Mouse (Mus musculus): ENCODE data around the gene Ifit3b. TPM values are rescaled to one million over a fixed set of nuclear protein-coding genes. Genes with fewer than 3 reads are reported as not detected.
A peak's percentile ranks its signal among the peaks of the same experiment; 100 is the strongest.
"Not testable (repeated sequence)": the region's sequence is repeated elsewhere in the genome, so short reads cannot be mapped to it uniquely, and the experiment has no call there.

Gene Ifit3b
- total RNA-seq (2015) = not detected in 2 replicates
- total RNA-seq (2017) = 0.27 TPM in 1 of 2 replicates, not detected in the other

DNA sequence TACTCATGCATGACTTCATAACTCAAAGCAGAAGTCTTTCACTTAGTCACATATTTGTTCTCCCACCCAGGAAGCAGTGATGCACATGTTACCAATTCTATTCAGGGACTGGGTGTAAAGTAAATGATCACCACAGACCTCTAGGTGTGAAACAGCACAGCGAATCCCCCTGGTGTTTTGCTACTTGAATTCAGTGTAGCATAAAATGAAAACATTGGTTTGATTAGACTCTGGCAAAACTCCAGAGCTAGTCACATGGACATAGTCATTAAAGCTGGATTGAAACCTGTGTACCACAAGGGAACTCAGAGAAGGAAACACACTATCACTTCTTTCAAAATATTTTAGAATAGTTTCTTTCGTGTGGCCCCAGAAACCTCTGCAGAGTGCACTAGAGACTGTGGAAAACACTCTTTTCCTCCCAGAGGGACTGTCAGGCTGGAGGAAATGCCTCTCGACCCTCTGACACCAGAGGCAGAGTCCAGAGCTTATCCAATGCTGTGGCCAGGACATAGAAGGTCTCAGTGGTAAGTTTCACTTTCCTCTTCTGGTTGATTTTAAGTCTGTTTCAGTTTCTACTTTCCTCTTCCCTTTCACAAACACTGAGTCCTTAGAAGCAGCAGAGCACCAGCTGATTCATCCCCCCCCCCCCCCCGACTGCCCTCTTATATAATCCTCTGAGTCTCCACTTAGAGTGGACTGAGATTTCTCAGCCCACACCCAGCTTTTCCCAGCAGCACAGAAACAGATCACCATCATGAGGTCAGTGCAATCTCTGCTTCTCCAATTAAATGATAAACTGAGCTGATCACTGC, at the start of gene Ifit3b:
Gene Ifit3b (plus strand): TSS at position 734 of the 815 bp plus-strand sequence.
- peak; percentile 78 for ATAC-seq (replicated peaks; ENCODE audit: poor library complexity)

DNA sequence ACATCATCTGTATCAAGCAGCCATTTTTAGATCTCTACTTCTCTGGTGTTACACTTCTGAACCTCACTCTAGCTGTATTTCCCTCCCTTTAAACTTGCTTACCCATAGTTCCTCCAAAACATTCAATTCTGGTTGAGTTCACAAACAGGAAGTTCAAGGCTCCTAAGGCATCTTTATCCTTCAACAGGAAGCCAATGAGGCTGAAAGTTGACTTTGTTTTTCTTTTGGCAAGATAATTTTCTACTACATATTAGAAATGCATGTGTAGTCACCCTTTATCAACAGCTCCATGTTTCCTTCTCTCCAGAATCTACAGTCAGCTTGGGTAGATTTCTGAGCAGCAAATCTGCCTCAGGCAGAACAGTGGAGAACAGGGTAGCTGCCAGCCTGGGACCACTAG, 45.2 kb upstream of the Ifit3b start:
- ATAC-seq (replicated peaks; ENCODE audit: poor library complexity) = peak; percentile 54

DNA sequence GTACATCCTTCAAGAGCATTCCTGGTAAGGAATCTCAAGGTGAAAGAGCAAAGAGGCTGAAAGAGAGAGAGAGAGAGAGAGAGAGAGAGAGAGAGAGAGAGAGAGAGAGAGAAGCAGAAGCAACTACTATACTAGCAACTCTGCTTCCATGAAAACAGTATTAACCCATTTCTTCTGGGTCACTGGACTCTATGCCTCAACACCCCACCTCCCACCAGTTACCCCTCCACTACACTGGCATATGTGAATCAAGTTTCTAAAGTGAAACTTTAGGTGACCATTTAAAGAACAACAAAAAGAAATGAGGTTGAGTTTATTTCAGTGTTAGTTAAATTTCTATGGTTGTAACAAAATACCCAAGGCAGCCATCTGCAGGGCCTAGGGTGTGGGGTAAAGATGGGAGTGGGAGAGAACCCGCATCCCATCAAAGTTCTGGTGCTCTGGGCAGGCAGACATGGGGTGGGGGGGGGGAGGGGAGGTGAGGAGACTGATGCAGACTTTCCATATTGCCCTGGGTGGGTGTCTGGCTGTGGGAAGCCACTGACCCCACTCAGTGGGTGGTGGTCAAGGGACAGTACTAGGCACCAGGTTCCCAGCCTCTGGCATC, 41.5 kb upstream of the Ifit3b start:
- no peak for ATAC-seq (replicated peaks; ENCODE audit: poor library complexity)

GRCm38 (mm10) chr19:34568988-34569895, 38.5 kb upstream of the Ifit3b start:
- no peak for ATAC-seq (replicated peaks; ENCODE audit: poor library complexity)

DNA sequence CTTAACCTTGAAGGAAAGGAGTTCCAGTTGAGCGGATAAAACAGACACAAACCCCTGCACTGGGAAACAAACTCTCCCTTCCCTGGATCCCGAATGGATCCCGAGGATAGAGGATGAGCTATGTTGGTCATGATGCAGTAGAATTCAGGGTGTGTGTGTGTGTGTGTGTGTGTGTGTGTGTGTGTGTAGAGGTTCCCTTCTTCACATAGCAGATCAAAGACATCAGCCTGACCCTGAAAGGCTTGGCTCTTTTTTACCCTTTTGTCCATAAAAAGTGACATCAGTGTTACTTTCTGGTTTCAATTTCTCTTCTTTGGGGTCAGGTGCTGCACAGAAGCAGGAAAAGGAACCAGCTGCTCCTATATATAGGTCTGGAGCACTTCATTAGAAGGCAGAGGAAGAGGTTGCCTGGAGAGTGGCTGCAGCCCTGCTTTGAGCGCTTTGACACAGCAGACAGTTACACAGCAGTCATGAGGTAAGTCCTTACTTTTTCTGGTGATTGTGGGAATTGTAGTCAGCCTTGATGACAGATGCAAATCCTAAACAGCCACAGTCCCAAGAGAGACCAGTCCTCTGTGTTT, 37.8 kb upstream of the Ifit3b start:
- ATAC-seq (replicated peaks; ENCODE audit: poor library complexity) = peak; percentile 37

DNA sequence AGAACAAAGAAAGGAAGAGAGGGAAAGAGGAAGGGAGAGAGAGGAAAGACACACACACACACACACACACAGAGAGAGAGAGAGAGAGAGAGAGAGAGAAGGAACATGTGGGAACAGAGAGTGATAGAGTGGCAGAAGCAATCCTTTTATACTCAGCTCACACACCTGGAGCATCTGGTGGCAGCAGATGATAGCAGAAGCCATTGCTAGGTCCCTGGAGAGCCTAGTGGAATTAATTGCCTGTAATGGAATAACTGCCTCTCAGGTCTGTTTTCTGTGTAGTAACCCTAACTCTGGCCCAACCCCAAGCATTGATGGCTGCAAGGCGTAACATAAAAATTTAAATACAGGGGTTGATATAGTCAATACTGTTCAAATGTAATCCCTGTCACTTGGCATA, 36.7 kb upstream of the Ifit3b start:
- no peak for ATAC-seq (replicated peaks; ENCODE audit: poor library complexity)

DNA sequence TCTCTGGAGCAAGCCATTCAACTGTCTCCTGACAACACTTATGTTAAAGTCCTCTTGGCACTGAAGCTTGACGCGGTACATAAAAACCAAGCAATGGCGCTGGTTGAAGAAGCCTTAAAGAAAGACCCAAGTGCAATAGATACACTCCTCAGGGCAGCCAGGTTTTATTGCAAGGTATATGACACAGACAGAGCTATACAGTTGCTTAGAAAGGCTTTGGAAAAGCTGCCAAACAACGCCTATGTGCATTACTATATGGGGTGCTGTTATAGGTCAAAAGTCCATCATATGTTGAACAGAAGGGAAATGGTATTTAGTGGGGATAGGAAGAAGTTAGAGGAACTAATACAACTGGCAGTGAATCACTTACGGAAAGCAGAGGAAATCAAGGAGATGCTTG, 34.1 kb upstream of the Ifit3b start:
- no peak for ATAC-seq (replicated peaks; ENCODE audit: poor library complexity)

DNA sequence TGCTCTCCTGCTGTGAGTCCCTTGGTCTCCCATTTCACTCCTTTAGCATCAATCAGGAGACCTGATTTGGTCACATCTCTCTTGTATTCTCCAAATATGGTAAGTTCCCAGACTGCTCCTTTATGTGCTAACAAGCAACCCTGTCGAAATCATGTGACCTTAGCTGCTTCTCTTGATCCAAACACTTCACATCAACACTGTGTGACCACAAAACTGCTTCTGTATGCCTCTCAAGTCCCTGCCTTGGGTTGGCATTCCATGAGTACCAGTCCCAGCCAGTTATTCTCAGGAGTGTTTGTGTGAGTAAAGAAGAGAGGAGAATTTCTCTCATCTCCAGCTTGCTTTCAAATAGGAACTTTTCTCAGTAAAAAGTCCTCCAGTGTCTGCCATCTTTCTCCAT, 30.6 kb upstream of the Ifit3b start:
- no peak for ATAC-seq (replicated peaks; ENCODE audit: poor library complexity)

- ATAC-seq (replicated peaks; ENCODE audit: poor library complexity) = not testable (repeated sequence)
Observed at GRCm38 (mm10) chr19:34582696-34583095, 25.1 kb upstream of the Ifit3b start.

GRCm38 (mm10) chr19:34583126-34583766, 24.5 kb upstream of the Ifit3b start, which contains the start of gene Ifit3:
TSS of gene Ifit3 (plus strand) at chr19:34583531.
- peak; percentile 79 for ATAC-seq (replicated peaks; ENCODE audit: poor library complexity)

DNA sequence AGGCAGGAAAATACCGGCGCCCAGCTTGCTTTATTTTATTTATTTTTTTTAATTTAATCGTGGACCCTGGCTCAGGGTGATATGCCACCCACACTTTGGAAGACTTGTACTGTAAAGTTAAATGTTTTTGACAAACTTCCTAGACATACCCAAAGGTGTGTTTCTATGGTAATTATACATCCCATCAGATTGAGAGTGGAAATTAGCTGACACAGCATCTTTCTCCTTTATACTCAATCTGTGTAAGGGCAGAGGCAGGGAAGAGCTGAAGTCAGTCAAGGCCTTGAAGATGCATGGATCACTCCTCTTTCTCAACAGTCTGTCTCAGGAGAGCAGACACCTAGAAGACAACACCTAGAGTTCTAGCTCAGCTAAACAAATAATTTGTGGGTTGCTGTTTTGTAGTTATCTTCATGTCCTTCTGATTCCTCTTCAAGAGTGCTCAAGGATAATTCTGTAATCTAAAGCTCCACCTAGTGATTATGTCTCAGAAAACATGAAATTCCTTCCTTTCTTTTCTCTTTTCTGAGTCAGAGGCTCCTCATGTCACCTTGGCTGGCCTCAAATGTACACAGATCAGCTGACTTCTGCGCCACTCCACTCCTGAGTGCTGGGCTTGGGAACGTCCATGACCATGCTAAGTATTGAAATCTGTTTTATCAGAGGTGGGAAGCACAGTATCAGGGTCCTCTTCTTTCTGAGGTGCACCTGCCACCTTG, 21.9 kb upstream of the Ifit3b start:
- not testable (repeated sequence) for ATAC-seq (replicated peaks; ENCODE audit: poor library complexity)

DNA sequence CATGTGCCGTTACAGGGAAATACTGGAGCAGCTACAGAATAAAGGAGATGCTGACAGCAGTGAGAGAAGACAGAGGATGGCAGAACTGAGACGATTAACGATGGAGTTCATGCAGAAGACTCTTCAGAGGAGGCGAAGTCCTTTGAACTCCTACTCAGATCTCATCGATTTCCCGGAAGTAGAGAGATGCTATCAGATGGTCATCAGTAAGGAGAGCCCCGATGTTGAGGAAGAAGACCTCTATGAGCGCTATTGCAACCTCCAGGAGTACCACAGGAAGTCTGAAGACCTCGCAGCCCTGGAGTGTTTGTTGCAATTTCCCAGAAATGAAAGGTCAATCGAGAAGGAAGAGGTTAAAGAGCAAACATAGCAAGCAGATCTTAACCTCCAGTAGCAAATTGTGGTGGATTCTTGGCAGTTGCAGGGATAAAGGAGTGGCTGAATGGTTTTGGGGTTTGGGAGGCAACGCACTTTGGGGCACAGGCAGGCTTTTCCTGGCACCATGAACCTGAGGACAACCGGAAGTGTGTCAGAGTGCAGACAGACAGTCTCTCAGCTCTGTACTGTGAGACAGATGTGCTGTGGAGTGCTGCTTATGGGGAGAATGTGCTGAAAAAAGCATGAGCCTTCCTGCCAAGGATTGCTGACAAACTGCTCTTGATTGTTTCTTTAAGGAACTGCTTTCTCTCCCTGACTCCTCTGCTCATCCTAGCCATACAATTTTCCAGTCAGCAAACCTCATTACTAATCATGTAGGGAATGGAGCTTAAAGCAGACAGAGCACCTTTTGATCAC, 19.7 kb upstream of the Ifit3b start:
- ATAC-seq (replicated peaks; ENCODE audit: poor library complexity) = not testable (repeated sequence)

DNA sequence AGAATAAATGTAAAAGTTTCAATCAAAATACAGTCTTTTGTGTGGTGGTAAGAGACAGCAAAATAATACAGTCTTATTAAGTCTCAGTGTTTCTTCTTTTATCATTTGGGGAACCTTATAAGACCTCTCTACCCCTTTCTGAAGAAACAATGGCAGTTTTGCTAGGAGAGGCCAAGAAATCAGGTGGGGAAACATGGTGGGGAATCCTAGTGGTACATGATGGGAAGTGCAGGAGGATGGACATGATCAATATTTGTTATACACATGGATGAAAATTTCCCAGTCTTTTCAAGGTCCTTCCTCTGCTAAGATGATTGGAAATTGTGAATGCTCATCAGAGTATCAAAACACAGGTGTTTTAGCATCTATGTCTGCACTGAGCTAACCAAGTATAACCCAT, 18.8 kb upstream of the Ifit3b start:
- ATAC-seq (replicated peaks; ENCODE audit: poor library complexity) = 0 out of 2 replicates have a peak, but pooled peaks have one; percentile 39

- no peak for ATAC-seq (replicated peaks; ENCODE audit: poor library complexity)
Observed at GRCm38 (mm10) chr19:34593456-34593855, 14.3 kb upstream of the Ifit3b start.

DNA sequence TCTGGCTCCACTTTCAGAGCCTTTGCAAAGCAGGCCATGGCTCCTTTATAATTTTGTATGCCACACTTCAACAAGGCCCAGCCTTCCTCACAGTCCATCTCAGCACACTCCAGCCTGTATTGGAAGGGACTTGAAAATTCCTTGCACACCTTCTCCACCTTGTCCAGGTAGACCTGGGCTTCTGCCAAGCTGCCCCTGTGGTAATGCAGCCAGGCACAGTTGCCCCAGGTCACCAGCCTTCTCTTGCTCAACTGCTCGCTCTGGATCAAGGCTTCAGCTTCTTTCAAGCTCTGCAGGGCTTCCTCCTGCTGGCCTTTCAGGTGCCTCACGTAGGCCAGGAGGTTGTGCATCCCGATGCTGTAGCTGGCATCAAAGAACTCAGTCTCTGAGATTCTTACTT, 13.2 kb upstream of the Ifit3b start:
- not testable (repeated sequence) for ATAC-seq (replicated peaks; ENCODE audit: poor library complexity)

- ATAC-seq (replicated peaks; ENCODE audit: poor library complexity) = peak; percentile 18; the same call in 1 of the 2 replicates
Observed at GRCm38 (mm10) chr19:34596811-34597210, 11.0 kb upstream of the Ifit3b start.

DNA sequence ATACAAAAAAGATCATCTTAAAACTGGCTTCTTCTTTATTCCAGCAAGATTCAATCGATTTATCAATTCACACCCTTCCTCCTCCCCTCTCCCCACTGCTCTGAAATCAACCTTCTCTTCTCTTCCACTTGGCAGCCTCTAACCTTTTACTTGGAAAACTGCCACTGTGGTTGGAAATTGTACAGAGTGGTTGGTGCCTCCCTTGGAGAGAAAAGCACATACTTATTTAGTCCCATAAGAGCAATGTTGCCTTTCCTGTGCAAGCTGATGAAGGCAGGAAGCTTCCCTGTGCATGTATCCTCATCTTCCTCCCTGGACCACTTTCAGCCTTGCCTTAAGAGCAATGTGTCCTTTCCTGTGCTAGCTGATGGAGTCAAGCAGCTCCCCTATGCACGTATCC, 9.4 kb upstream of the Ifit3b start:
- no peak for ATAC-seq (replicated peaks; ENCODE audit: poor library complexity)

- ATAC-seq (replicated peaks; ENCODE audit: poor library complexity) = peak; percentile 62
Observed at GRCm38 (mm10) chr19:34599250-34599649, 8.5 kb upstream of the Ifit3b start.

DNA sequence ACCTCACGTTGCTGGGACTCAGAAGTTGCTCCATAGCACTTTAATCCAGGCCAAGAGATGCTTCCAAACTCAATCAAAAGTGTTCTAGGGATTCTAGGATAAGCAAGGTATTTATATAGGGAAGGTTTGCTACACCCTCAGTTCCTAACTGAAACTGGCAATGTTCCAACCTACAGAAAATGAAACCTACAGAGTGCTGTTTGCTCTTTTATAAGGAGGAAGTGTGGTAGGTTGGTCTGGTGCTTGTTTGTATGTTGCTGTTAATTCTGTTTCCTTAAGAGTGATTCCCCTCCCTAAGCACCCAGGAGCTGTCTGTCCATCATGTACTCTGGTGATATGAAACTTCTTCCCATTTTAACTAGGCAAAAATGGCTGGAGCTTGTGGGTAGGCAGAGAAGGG, 5.9 kb upstream of the Ifit3b start, which contains the start of gene Ifit1bl1:
Gene Ifit1bl1 (minus strand): TSS at position 69 of the 400 bp plus-strand sequence.
- peak; percentile 59 for ATAC-seq (replicated peaks; ENCODE audit: poor library complexity)
